Mouse (Mus musculus) telencephalon, adult 2 months (tissue): Measurements from ENCODE around the gene Itga7.
"Not testable (repeated sequence)": the region's sequence is repeated elsewhere in the genome, so short reads cannot be mapped to it uniquely, and the experiment has no call there.

Experiments
- DNase-seq: peaks from one replicate; pipeline ENCODE4 v3.0.0-alpha.2; 2011; ENCODE audit warnings: low read depth, low spot score

The Itga7 gene

GRCm38 (mm10) chr10:128980644-128981365, 47.2 kb downstream of the Itga7 start:
- no peak for DNase-seq

DNA sequence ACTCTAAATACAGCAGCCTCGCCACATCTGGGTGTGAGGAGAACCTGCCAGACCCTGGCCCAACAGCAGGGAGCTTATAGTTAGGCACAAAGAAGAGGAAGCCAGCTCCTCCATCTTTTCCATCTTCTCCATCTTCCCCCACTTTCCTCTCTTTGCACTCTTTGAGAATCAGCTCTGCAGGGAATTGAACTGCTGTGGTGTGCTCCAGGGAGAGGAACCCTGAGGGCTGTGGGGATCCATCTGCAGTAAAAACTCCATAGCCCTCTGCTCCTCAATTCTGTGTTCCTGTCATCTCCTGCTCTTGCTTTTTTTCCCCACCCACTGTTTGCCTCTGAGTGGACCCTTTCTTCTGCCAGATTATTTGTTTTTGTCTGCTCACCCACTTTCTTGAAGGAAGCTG, 55.5 kb downstream of the Itga7 start, which contains the start of gene Olfr9:
Gene Olfr9 (plus strand): TSS at position 301 of the 400 bp plus-strand sequence.
- DNase-seq: not testable (repeated sequence)

GRCm38 (mm10) chr10:128990129-128990850, 56.7 kb downstream of the Itga7 start:
- DNase-seq: not testable (repeated sequence)

DNA sequence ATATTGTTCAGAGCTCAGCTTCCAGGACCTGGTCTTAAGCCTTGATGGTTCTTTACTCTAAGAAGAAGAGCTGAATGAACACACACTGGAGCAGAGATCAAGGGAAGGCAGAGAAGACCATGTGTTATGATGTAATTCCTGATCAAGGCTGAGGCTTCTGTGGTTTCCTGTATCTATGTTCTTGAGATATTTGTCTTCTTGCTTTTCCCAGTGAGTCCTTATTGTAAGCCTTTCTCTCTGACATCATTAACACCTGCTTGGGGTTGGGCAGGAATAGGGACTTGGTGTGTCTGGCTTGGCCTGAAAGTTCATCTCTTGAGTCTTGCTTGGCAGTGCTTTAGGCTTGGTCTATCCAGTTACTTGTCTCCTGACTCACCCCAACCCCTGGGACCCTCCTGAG, 57.4 kb downstream of the Itga7 start:
- DNase-seq: no peak

DNA sequence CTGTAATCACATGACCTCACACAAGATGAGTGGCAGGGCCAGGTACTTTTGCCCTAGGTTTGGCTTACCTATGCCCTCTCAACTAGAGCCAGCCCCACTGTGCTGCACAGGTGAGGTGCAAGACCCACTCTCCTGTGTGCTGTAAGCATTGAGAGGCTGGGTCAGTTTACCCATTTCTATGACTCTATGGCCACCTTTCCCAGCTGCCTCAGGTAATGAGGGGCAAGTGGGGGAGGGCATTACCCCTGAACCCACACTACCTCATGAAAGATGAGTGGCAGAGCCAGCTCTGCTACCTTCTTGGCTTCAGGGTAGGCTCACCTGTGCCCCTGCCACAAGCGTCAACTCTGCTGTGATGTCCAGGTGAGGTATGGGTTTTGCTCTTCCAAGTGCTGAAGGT, 62.2 kb downstream of the Itga7 start:
- DNase-seq: no peak

GRCm38 (mm10) chr10:128996523-128997040, 63.0 kb downstream of the Itga7 start:
- no peak for DNase-seq

GRCm38 (mm10) chr10:129004032-129004920, 70.7 kb downstream of the Itga7 start:
- DNase-seq: no peak
